Mouse (Mus musculus): ENCODE measurements at regions not wholly inside any gene's neighbourhood (a gene's known extent, or its start where the extent isn't known, plus 50 kb on each side); places are given as distances from the start of the nearest gene placed in this dataset.

- H3K36me3 ChIP-seq (ENCODE audit: control insufficient read depth, insufficient read depth): no peaks in the 10 kb centered on the region
- H3K4me2 ChIP-seq (ENCODE audit: low read depth): no peak overlapping the region
- H3K79me2 ChIP-seq (ENCODE audit: control insufficient read depth, insufficient read depth): no peaks in the 10 kb centered on the region
- H3K27me3 ChIP-seq (ENCODE audit: control insufficient read depth, insufficient read depth, insufficient read length): no peaks in the 10 kb centered on the region
- TF ChIP-seq REST (IDR thresholded peaks at IDR 0.05; ENCODE audit: insufficient read depth, insufficient read length): no peak
- no peak for TF ChIP-seq MYOD1 (IDR thresholded peaks at IDR 0.05; ENCODE audit: control insufficient read depth in 1 of 3, insufficient read length in 2 of 3, low read depth in 2 of 3)
- TF ChIP-seq USF1 (IDR thresholded peaks at IDR 0.05; ENCODE audit: low read depth): no peak
- no peak for TF ChIP-seq POLR2AphosphoS2 (IDR thresholded peaks at IDR 0.05; ENCODE audit: insufficient read length, low read depth)
- no peak for TF ChIP-seq MYOG (IDR thresholded peaks at IDR 0.05; ENCODE audit: control insufficient read depth in 1 of 3, insufficient read depth in 1 of 3, insufficient read length in 2 of 3, low read depth in 2 of 3)
- no peak for TF ChIP-seq E2F4 (IDR thresholded peaks at IDR 0.05; ENCODE audit: insufficient read depth)
- no peak for TF ChIP-seq POLR2A (IDR thresholded peaks at IDR 0.05; ENCODE audit: insufficient read length, low read depth)
- TF ChIP-seq TCF12 (IDR thresholded peaks at IDR 0.05; ENCODE audit: insufficient read depth, poor library complexity, severe bottlenecking): no peak
- no peak for TF ChIP-seq CEBPB (IDR thresholded peaks at IDR 0.05; ENCODE audit: insufficient read depth, poor library complexity, severe bottlenecking)
- TF ChIP-seq SRF (IDR thresholded peaks at IDR 0.05; ENCODE audit: control insufficient read depth, insufficient read length, low read depth): no peak
- no peak for TF ChIP-seq MAX (IDR thresholded peaks at IDR 0.05; ENCODE audit: low read depth)
- no peak for TF ChIP-seq TCF3 (IDR thresholded peaks at IDR 0.05; ENCODE audit: insufficient read length, low read depth)
- H3ac ChIP-seq (ENCODE audit: control insufficient read depth, insufficient read length): no peak overlapping the region
- H3K4me3 ChIP-seq: no peak overlapping the region
Observed at GRCm38 (mm10) chr16:95204507-95204906, 52.9 kb upstream of the Kcnj15 start.

GRCm38 (mm10) chr16:95206445-95206844 lies 50.9 kb upstream of the Kcnj15 start:
- no peak overlapping the region for H3ac ChIP-seq (ENCODE audit: control insufficient read depth, insufficient read length)
- H3K79me2 ChIP-seq (ENCODE audit: control insufficient read depth, insufficient read depth): no peaks in the 10 kb centered on the region
- no peak overlapping the region for H3K4me3 ChIP-seq
- H3K27me3 ChIP-seq (ENCODE audit: control insufficient read depth, insufficient read depth, insufficient read length): no peaks in the 10 kb centered on the region
- TF ChIP-seq TCF12 (IDR thresholded peaks at IDR 0.05; ENCODE audit: insufficient read depth, poor library complexity, severe bottlenecking): no peak
- TF ChIP-seq SRF (IDR thresholded peaks at IDR 0.05; ENCODE audit: control insufficient read depth, insufficient read length, low read depth): no peak
- no peak for TF ChIP-seq MAX (IDR thresholded peaks at IDR 0.05; ENCODE audit: low read depth)
- no peak for TF ChIP-seq MYOD1 (IDR thresholded peaks at IDR 0.05; ENCODE audit: control insufficient read depth in 1 of 3, insufficient read length in 2 of 3, low read depth in 2 of 3)
- no peak for TF ChIP-seq TCF3 (IDR thresholded peaks at IDR 0.05; ENCODE audit: insufficient read length, low read depth)
- TF ChIP-seq POLR2A (IDR thresholded peaks at IDR 0.05; ENCODE audit: insufficient read length, low read depth): no peak
- no peak for TF ChIP-seq E2F4 (IDR thresholded peaks at IDR 0.05; ENCODE audit: insufficient read depth)
- TF ChIP-seq USF1 (IDR thresholded peaks at IDR 0.05; ENCODE audit: low read depth): no peak
- no peaks in the 10 kb centered on the region for H3K36me3 ChIP-seq (ENCODE audit: control insufficient read depth, insufficient read depth)
- H3K4me2 ChIP-seq (ENCODE audit: low read depth): no peak overlapping the region

- H3K79me2 ChIP-seq (ENCODE audit: control insufficient read depth, insufficient read depth): no peaks in the 10 kb centered on the region
- no peak overlapping the region for H3ac ChIP-seq (ENCODE audit: control insufficient read depth, insufficient read length)
- TF ChIP-seq POLR2A (IDR thresholded peaks at IDR 0.05; ENCODE audit: insufficient read length, low read depth) (no peak), POLR2AphosphoS2 (IDR thresholded peaks at IDR 0.05; ENCODE audit: insufficient read length, low read depth) (no peak), USF1 (IDR thresholded peaks at IDR 0.05; ENCODE audit: low read depth) (no peak), CEBPB (IDR thresholded peaks at IDR 0.05; ENCODE audit: insufficient read depth, poor library complexity, severe bottlenecking) (no peak), E2F4 (IDR thresholded peaks at IDR 0.05; ENCODE audit: insufficient read depth) (no peak)
- no peaks in the 10 kb centered on the region for H3K36me3 ChIP-seq (ENCODE audit: control insufficient read depth, insufficient read depth)
- no peaks in the 10 kb centered on the region for H3K27me3 ChIP-seq (ENCODE audit: control insufficient read depth, insufficient read depth, insufficient read length)
- no peak overlapping the region for H3K4me2 ChIP-seq (ENCODE audit: low read depth)
- H3K4me3 ChIP-seq: no peak overlapping the region
Observed at GRCm38 (mm10) chr16:95207547-95207946, 49.8 kb upstream of the Kcnj15 start.
